Mouse (Mus musculus) cortical plate, adult 2 months (tissue): ENCODE data around the gene Lenep.

Experiments
- CTCF ChIP-seq: fragments of 200-500 bp; IDR thresholded peaks from 2 replicates; pipeline ENCODE4 v1.5.1; 2011; ENCODE audit warnings: mild to moderate bottlenecking, control low read depth, low read length; ENCODE audit not compliant: insufficient read depth; ENCODE audit errors: extremely low read depth
- POLR2A ChIP-seq: fragments of 200-500 bp; IDR thresholded peaks from 2 replicates; pipeline ENCODE4 v1.6.1; 2011; ENCODE audit warnings: mild to moderate bottlenecking, low read length, control low read depth; ENCODE audit not compliant: insufficient read depth; ENCODE audit errors: extremely low read depth

GRCm38 (mm10) chr3:89395806-89396653, 6.6 kb downstream of the Lenep start:
- peak; percentile 78 for TF ChIP-seq CTCF
- no peak for TF ChIP-seq POLR2A
